Mouse (Mus musculus) layer of hippocampus, adult 9-11 months (tissue): ENCODE data around the gene Sh3rf3.
"Not testable (repeated sequence)": the region's sequence is repeated elsewhere in the genome, so short reads cannot be mapped to it uniquely, and the experiment has no call there.

Experiments used
- DNase-seq: peaks from one replicate; pipeline ENCODE4 v3.0.0; 2022

The Sh3rf3 gene

DNA sequence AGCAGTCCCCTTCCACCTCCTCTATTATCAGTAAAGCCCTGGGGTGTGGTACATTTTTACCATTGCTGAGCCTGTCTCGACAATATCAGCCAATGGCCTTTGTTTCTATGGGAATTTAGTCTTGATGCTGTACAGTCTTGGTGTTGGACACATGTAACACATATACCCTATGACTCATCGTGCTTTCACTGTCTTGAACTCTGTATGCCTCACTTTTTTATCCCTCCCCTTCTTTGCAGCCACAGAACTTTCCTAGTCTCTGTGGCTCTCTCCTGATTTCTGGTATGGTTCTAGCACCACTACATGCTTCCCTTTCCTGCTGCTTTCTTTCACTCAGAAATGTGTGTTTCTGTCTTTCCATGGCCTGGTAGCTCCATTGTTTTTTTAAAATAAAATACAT lies 181.6 kb downstream of the Sh3rf3 start:
- DNase-seq: no peak

DNA sequence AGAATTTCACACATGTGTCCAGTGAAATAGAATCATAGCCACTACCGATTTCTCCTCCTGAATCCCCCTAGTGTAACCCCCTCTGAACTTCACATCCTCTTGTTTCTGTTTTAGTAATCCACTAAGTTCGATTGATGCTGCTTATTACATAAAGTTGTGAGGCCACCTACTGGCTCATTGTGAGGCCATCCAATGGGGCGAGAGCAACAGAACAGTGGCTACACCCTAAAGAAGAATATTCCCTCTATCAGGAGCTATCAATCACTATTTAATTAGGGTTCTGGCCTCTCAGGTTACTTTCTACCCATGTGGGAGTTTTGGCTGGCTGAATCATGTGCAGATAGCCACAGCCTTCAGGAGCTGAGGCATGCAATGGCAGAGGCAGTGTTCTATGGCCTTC lies 182.0 kb downstream of the Sh3rf3 start:
- DNase-seq: no peak

DNA sequence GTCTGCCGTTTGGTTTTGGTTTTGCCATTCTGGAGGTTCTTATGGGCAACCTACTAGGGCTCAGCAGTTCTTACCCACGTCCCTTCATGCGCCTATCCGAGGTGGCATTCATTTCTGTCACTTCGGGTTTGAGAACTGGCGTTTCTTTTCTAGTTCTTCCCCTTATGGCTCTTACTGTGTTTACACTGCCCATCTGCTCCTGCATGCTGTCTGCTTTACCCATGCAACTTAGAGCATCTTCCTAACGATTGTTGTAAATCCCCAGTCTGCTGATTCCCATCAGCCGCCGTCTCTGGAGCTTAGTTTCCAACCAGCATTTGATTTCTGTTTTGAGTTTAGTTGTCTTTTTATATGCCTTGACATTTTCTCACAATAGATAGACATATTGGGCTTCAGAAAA lies 189.2 kb downstream of the Sh3rf3 start:
- peak; percentile 32 for DNase-seq

DNA sequence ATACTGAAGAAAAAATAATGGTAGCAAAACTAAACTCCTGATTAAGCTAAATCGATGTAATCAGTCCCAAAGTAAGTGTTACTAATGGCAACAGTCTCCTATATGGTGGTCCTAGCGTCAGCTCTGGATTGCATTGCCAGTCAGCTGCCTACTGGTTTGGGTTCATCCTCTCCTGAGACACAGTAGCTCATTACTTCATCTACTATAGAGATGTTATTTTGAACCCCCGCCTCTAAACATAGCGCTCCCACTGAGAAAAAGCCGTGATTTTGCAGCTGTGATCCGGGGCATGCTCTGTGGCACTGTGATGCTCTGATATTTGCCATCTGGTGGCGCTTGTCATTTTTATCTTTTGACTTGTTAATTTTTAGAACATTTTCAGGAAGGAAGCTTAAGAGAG lies 198.3 kb downstream of the Sh3rf3 start:
- DNase-seq: no peak

DNA sequence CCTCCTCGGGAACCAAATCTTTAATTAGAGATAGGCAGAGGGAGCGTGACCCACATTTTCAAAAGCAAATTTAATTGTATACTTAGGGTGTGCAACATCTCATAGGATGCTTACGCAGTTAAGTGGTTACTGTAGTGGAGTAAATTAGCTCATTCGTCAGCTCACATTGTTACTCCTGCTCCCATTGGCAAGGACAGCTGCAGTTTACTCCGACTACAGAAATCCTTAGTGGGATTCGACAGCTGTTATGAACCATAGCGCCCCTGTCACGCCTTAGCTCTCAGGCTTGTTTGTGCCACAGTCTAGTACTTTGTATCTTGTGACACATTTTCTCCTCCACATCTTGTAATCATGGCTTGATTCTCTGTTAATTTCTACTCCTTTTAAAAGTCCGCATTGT lies 200.5 kb downstream of the Sh3rf3 start:
- DNase-seq: no peak

DNA sequence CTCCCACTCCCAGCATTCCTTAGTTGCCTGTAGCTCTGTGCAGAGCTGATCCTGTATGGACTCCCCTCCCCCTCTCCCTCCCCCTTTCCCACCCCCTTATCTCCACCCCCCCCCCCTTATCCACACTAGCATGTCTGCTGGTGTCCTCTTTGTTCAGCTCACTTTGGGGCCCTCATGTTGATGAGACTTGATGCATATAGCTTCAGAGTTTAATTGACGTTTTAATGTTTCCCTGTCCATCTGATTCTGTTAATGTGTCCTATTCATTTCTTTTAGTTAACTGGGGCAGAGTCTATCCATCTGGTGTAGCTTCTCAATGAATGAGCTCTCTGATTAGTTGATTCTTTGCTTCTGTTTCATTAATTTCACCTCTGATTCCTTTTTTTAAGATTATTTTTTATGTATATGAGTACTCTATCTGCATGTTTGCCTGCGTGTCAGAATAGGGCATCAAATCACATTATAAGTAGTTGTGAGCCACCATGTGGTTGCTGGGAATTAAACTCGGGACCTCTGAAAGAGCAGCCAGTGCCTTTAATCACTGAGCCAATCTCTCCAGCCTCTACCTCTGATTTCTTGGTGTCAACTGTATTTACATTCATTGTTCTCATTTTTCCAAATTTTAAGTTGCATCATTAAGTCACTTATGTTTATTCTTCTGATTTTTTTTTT lies 206.3 kb downstream of the Sh3rf3 start:
- no peak for DNase-seq

DNA sequence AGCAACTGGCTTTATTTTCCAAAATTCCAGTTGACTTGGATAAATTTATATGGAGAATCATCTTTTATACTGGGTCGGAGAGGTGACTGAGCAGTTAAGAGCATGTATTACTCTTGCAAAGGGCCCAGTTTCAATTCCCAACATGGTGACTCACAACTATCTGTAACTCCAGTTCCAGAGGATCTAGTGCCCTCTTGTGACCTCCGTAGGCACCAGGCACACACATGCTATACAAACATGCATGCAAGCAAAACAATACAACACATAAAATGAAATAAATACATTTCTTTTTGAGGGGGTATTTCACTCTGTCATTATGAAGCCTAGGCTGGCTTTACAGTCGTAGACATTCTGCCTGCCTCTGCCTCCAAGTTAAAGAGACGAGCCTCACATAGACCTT lies 237.3 kb downstream of the Sh3rf3 start:
- DNase-seq: no peak

DNA sequence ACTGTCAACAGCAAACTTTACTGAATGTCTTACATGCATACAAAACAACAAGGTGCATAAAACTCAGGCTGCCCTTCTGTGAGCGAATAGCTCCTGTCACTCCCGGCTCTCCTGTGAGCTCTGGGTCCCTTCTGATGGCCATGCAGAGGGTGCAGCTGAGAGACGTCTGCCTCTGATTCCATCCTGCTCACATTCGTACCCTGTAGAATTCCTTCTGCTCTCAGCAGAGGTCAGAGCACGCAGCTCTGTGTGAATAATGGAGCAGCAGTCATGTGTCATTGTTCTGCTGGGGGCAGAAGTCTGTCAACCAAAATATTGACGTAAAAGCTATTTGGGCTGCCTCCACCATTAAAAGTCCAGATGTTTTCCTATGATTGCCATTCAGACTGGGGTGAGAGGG lies 243.1 kb downstream of the Sh3rf3 start:
- no peak for DNase-seq

DNA sequence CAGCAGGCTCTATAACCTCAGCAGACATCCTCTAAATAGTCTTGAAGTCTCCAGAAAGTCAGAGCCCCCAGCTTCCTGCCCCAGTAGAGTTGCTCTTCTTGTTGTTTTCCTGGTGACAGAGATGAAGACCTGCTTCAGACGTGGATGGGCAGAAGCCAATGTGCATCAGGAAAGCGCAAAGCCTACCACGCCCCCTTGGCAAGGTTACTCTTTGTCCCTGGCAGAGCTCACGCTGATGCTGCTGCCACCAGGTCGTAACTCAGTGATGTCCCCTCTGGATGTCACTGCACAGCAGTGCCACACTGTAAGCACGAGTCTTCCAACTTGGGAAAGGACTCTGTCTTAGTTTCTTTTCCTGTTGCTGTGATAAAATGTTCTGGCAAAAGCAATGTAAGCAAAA lies 253.6 kb downstream of the Sh3rf3 start:
- DNase-seq: no peak

DNA sequence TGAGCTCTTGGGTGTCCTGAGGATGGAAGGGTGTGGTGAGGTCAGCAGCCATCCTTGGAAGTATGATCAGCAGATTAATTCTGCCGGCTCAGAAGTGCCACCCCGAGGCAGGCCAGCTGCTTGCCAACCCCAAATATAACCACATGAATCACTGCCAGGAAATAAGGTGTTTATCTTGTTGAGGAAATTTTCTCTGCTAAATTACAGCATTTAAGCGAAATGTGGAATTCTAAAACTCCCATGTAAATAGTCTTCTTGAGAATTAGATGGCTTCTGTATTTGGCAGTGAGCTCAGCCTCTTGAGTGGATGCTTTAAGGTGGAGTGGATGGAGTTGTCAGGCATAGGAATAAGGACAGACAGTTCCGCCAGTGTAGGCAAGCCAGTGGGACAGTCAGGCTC lies 259.7 kb downstream of the Sh3rf3 start:
- no peak for DNase-seq

DNA sequence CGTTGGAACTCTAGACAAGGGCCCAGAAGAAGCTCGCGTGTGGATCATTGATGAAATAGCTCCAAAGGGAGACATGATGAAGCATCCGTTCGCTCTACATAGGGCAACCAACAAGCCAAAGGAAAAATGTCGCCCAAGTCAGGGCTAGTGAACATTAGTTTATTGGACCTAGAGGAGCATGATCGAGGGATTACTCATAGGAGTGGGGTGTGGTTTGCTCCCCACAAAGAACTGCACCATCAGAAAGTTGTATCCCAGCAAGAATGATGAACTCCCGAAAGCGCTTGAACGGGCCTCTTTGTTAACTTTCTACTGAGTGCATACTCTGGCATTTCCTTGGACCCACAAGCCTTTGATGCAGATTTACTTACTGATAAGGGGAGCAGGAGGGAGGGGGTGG lies 263.5 kb downstream of the Sh3rf3 start:
- DNase-seq: no peak

DNA sequence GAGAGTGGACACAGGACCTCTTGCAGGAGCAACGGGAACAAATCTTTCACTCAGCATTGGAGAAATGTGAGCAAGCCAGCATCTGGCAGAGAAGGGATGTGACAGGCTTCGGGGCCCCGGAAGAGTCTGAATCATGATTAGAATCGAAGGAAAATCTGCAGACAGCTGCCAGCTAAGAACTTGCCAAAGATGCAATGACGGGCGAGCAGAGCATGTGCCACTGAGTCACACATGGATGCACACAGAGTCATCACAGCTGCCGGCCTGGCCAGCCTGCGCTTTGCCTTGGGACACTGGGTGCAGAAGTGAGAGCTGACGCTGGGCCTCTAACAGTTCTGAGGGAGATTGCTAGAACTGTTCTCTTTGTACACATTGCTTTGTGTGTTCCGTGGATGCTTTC lies 264.8 kb downstream of the Sh3rf3 start:
- DNase-seq: peak; percentile 48

DNA sequence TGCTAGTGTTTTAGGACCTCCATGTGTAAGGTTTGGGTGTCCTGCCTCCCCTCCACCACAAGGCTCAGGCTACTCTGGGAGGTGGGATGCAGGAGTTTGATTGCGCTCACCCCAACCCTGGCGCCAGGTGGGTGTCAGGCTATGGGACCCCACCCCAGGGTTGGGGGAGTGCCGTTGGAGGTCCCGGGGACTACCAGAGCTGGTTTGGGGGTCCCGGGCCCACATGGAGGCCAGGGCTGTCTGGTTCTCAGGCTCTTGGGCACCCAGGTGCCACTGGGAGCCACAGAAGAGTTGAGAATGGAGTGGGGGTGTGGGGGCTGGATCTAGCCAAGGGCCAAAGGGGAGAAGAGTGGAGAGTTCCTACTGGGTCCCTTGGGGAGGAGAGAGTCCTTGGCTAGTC lies 272.4 kb downstream of the Sh3rf3 start:
- DNase-seq: no peak

DNA sequence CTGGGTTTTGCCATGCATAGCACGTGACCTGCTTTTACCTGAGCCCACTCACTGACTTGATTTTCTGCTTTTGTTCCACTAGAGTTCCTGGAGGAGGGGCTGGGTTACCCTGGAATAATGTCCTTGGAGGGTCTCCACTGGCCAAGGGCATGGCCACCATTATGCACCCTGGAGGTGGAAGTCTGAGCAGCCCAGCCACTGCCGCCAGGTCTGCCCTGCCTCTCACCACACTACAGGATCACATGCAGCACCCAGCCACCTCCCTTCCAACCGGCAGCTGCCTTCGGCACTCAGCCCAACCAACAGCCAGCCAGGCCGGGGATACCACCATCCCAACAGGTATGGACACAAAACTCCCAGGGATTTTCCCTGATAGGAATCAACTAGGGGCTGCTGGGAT lies 273.4 kb downstream of the Sh3rf3 start:
- DNase-seq: no peak

DNA sequence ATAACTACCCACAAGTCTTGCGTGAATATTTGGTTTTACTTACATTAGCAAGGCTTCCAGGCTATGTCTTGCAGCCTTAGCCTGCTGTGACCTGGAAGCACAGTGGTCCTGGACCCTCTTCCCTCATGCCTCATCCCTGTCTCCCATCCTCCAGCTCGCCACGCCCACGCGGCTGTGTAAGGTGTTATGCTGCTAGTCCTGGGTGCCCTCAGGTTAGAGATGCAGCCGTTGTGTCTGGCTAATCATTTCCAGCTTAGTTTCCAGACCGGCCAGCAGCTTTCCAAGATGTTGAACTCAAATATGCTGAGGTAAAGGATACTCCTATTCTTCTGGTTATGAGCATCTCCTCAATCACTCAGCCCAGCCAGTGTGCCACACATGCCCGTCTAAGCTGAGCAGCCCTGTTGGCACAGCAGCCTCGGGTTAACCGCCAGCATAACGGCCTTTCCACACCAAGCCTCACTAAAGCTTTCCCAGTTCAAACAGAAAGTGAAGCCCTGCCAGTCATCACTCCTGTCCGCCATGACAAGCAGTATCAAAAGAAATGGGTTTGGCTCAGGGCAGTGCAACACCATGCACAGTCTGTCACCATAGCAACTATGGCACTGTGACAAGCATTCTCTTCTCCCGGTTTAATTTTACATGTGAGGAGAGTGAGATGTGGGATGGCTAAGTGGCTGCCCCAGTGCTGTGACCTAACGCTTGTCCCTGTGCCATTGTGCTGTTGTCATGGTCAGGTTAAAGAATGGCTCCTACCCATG lies 276.9 kb downstream of the Sh3rf3 start:
- DNase-seq: peak; percentile 69

DNA sequence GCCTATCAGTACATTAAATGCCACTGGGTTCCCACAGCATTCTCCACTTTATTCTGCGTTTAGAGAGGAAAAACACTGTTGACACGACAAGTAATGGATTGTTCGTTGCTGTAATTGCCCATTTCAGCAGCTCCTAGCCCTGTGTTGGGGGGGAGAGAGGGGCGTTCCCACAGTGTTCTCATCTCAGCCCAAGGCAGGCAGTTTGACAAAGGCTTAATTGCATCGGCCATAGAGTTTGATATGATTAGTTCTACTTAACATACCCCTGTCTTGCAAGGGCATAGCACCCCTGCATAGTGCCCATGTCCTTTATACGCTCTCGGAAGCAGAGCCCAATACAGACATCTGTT lies 277.4 kb downstream of the Sh3rf3 start:
- DNase-seq: no peak

DNA sequence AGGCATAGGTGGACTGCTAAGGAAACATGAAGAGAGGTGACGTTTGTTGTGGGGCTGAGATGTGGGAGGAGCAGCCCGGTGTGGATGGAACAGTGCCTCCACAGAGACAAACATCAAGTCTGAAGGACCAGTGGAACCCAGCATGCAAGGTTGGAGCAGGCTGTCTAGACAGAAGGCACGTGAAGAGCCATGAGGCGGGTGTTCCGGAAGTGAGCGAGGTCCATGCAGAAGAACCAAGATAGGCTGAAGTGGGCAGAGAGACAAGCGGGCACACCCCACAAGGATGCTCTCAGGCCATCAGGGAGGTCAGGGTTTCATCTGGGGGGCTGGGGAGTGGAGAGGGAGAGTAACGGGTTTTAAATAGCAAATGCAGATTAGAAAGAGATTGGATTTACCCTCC lies 278.4 kb downstream of the Sh3rf3 start:
- no peak for DNase-seq

DNA sequence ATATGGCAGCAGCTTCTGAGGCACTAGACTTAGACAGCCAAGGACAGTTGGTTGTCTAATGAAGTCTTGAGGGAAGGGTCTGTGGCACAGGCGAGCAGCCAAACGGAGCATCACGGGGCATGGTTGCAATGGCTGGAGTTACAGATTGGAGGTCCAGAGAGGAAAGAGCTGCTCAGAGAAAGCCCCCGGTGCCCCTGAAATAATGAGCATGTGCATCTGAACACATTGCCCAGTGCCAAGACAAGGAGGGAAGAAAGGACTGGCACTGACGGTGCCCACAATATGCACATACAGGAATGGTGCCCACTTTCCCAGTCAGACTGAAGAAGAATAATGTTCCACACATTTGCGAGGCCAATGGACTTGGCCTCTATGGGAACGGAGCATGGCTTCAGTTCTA lies 278.8 kb downstream of the Sh3rf3 start:
- DNase-seq: no peak

DNA sequence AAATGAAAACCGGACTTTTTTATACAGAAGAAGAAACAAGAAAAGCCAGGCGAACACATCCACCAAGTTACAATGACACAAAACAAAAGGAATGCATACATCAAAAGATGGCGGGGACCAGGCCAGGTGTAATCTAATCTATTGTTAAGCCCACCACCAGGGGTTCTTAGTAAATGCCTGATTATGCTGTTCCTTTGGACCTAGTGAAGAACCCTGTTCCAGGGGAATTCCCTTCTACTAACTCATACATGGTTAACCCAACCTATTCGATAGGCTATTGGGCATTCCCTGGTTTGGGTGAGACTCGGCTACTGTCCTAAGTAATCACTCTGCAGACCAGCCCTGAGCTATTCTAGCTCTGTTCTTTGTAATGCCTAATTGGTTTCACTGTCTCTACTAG lies 289.9 kb downstream of the Sh3rf3 start:
- DNase-seq: not testable (repeated sequence)

DNA sequence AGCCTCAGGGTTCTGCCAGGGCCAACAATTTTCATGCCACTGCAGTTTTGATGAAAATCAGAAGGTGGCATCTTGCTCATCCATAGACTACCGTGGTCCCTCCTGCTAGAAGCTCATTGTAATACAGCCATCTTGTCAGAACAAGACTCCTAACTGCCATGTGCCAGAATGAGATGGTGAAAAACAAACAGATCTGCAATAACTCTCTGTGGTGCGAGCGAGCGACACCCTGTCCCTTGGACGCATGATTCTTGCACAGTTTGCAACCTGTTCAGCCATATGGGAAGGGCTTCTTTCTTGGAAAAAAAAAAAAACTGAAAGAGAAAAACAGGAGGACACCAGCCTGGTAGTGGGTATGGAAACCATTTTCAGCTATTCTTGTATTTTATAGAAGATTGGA lies 291.5 kb downstream of the Sh3rf3 start:
- DNase-seq: peak; percentile 53

DNA sequence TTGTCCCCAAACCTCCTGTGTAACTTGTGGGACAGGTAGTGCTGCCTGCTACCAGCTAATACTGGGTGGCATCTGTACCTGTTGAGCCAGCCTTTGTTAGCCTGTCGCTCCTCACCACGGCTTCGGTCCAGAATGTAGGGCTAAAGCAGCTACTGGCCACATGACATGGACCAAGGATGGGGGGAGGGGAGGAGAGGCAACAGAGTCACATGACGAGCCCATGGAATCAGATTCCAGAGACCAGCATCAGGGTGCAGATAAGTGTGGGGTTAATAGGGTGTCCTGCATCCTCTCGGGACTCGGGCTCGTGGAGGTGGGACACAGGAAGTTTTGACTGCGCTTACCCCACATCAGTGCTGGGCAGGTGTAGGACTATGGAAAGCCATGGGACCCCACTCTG lies 292.7 kb downstream of the Sh3rf3 start:
- no peak for DNase-seq

DNA sequence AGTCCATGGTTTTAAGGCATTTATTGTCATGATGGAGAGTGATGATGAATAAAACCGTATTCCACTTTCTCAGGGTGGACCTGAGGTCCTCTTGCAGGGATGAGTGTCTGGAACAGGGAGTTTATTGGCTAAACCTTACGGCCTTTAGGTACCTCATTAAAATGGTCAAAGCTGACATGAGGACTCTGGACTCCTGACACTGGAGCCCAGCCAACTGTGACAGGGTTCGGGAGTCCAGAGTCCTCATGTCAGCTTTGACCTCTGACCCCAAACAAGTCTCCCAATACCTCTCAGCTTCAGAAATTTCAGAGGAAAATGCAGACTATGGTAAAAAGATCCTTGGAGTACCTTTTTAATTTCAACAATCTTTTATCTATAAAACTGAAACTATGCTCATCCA lies 293.5 kb downstream of the Sh3rf3 start:
- no peak for DNase-seq

DNA sequence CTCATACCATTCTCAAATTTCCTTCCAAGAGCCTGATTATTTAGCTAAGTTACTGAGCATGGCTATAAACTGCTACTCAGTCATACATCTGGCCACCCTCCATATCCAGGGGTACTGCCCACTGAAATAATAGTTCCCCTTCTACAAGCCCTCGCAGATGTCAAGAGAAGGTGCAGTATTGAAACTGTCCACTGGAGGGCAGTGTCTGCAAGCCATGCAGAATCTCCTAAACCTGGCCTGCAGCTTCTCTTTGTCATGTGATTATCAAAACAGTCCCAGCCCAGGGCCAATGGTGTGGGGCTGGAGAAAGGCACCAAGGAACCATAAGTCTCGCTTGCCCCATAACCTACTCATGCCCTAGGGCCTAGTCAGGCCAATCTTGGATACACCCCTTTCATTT lies 295.9 kb downstream of the Sh3rf3 start:
- DNase-seq: peak; percentile 59

DNA sequence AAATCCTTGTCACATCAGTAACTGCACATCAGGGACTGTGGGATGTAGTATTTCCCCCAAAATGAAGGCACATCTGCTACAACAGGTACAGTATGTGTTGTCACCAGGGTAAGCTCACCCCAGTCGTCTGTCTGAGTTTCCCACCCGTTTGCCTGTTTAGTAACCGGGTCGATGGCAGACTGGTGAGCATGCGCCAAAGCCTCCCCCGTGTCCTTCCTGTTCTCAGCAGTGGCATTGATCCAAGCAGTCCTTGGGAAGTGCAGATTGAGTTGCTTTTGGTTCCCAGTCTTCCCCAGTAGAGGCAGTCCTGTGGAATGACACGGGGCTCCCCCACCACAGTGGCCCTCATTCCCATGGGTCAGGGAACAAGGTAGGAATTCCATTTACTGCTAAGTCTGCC lies 297.2 kb downstream of the Sh3rf3 start:
- DNase-seq: peak; percentile 58

DNA sequence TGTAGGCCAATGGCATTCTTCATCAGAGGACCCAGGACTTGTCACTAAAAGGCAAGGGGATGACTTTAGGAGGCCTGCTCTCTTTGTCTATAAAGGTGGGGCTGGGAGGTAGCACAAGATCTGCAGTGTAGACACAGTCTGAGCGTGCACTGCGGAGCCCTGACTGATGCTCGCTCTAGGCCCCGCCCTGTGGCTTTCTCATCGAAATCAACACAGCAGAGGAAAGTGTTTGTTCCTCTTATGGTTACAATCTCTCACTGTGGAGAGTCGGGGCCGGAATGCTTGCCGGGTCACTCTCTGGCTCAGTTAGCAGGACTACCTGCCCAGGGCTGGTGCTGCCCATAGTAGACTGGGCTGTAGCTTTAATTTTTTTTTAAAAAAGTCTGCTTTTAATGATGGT lies 299.6 kb downstream of the Sh3rf3 start:
- DNase-seq: no peak
